Mouse (Mus musculus): ENCODE measurements around the gene Tmem161b. TPM values are rescaled to one million over a fixed set of nuclear protein-coding genes. Genes with fewer than 3 reads are reported as not detected.
"Not testable (repeated sequence)": the region's sequence is repeated elsewhere in the genome, so short reads cannot be mapped to it uniquely, and the experiment has no call there.

The Tmem161b gene
- 10 to 100 TPM in 1 of 2 experiments, 1 to 10 TPM in 1; 9.6 to 12.0 TPM for total RNA-seq (2021)
- long read RNA-seq, experiment 1, partial matches to known transcripts = 0 of 7 reads
- long read RNA-seq, experiment 1, other reads (novel, unspliced or antisense) = 2 of 7 reads
- long read RNA-seq, experiment 2, transcript Tmem161b-201 (12 exons, 2,857 nt) = major isoform, 10 of 12 reads
- long read RNA-seq, experiment 2, partial matches to known transcripts = 1 of 12 reads
- long read RNA-seq, experiment 2, other reads (novel, unspliced or antisense) = 1 of 12 reads

DNA sequence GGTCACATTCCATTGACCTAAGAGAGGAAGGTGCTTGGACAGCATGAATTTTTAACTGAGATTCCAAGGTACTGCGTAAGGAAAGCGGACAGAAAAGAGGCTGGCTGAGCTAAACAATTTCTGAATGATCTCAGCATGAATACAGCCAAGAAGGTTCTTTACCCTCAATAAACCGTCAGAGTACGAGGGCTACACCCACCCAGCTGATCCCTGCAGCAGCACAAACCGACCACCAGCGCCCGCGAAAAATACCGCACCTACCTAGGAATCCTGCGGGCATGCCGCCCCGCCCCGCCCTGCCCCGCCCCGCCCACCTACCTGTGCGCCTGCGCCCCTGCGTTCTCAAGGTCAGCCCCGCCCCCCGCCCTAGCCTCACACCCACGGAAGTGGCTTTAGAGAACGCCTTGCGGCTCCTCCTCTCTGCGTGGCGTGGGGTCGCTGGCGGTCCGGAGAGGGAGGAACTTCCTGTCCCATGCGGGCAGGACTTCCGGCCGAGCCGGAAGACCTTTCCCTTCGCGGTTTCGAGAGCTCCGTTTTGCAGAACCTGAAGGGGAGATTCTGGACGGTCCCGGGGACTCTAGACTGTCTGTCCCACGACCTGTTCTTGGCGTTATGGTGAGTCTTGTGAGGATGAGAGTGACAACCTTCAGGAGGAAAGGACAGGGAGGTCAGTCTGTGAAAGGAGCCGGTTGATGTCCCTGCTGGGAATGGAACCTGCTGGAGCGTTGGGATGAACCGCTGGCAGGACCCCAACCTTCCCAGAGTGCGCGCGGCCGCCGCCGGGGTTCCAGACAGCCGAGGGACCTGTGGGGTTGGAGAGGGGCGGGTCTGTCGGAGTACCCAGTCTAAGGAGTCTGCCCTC lies at the start of gene Tmem161b:
Gene Tmem161b (plus strand): TSS at position 477 of the 862 bp plus-strand sequence.
- peak; percentile 81 for DNase-seq

DNA sequence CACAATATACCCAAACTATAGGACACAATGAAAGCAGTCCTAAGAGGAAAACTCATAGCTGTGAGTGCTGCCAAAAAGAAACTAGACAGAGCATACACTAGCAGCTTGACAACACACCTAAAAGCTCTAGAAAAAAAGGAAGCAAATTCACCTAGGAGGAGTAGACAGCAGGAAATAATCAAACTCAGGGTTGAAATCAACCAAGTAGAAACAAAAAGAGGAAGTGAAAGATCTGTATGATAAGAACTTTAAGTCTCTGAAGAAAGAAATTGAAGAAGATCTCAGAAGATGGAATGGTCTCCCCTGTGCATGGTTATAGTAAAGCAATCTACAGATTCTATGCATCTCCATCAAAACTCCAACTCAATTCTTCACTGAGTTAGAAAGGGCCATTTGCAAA lies 36.3 kb upstream of the Tmem161b start:
- DNase-seq = not testable (repeated sequence)

DNA sequence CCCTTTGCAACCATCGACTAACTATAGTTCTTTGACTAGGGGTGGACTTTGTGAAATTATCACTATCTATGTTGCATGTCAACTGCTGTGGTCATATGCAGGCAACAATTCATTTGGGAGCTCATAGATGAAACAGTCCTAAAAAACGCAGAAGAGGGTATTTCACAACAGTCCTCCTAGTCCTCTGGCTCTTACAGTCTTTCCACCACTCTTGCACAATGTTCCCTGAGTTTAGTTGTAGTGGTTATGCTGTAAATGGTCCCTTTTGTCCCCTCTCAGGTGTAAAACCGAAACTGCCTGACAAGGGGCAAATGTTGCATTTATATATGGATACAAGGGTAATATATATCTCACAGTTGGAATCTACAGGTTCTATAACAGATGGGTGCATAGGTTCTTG lies 29.4 kb upstream of the Tmem161b start:
- DNase-seq = no peak

DNA sequence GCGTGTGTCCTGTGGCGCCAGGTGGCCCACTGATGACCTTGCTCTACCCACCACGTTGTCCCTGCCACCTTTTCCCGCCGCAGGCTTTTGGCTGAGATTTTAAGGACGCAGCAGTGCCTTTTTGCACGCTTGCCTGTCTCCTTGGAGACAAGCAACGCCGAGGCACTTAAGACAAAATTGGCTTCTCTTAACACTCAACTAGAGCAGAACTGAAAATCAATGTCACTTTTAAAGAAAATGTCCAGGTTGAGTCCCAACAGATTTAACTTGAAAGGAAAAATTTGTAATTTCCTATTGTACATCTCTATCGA lies 541 bp downstream of the Tmem161b start:
- no peak for DNase-seq

DNA sequence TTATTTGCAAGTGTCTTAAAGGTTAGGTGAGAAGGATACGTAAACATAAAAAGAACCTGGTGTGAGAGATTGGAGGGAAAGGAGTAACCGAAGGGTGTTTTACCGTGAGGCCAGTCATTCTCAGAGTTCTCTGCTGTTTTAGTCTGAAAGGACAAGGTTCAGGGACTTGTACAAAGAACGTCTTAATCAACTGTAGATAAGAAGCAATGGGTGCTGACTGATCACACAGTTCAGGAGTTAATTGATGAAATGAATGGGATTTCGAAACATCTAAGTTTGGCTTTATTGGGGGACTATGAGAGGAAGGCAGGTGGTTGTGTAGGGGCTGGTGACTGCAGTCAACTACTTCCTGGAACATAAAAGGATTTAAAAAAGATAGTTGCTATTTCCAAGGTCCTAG lies 922 bp downstream of the Tmem161b start:
- DNase-seq = no peak

DNA sequence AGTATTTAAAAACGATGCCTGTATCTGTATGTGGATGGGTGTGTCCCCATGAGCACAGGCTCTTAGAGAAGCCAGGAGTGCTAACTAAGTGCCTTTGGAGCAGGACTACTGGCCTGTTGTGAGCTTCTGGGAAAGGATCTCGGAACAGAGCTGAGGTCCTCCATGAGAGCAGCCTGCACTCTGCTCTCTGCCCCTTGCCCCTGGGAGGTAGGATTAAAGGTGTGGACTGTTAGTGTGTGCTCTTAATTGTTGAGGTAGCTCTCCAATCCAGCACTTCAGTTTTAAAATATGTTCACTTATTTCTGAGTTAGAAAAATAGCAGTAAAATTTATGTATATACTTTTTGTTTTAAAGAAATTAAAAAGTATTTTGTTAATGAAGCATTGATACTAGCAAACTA lies 11.9 kb downstream of the Tmem161b start:
- DNase-seq = no peak

DNA sequence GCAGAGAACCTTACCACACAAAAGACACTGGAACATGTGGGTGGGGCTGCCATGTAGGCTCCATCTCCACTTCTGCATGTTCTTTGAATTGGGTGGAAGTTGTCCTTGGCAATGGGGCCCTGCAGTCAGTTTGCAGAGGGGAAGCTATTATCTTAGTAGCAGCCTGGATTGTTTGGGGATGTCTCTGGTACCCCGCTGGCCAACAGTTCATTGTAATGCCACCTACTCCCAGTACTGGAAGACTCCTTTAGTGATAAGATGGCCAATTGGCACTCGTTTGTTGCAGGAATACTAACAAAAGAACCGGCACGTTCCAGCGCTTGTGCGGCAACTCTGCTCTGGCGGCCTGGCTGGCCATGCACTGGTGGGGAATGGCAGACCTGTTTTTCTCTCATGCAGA lies 14.7 kb downstream of the Tmem161b start:
- DNase-seq = no peak

DNA sequence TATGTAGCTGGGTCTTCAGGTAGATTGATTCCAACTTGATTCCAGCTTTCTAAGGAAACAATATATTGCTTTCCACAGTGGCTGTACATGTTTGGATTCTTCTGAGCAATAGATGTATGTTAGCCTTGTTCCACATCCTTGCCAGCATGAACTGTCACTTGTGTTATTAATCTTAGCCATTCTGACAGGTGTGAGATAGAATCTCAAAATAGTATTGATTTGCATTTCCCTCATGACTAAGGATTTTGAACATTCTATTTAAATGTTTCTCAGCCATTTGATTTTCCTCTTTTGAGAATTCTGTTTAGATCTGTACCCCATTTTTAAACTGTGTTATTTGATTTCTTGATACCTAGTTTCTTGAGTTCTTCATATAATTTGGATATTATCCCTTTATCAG lies 16.1 kb downstream of the Tmem161b start:
- DNase-seq = no peak

DNA sequence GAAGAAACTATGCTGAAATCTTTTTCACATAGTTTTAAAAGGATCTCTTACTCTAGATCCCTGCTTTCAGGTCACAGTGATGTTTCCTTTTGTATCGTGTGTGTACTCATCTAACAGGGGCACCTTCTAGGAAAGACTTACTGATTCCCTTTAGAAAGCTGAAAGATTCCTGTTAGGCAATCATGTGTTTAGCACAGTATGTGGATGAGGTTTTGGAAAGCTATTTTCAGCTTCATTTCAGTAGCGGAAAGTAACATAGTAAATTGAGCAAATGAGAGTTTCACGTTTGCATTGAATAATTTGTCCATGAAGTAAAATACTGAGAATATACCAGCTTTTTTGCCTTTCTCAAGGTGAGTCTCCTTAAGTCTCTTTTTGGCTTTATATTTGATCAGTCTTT lies 26.0 kb downstream of the Tmem161b start:
- DNase-seq = no peak

DNA sequence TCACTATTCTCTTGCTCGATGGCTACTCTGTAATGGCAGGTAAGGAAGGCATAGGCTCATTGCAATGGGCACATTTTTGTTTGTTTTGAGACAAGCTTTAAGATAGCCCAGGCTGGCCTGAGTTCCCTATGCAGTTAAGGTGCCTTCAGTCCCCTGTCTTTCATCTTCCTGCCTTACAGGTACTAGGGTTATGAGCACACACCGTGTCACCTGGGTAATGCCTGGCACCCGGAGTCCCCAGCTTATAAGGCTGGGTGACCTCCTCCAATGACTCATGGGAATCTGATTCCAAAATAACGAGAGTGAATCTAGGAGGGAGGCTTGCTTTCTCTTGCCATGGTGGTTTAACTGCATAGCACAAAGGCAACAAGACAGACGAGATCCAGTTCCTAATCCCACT lies 29.2 kb downstream of the Tmem161b start:
- no peak for DNase-seq

DNA sequence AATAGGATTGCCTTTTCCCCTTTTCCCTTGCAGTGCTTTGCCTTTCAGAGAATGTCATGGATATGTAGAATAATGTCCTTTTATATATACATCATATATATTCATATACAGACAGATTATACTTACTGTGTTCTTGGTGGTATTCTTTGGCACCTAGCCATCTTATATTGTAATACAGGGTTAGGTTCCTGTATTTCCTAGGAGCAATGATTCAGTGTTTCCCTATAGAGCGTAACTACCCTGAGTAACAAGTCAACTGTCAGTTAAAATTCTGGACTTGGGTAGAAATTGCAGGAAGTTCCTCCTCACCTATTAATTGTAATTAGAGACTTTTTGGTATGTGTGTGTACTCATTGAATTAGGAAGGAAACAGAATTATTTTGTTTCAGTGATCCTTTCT lies 33.0 kb downstream of the Tmem161b start:
- DNase-seq = no peak

DNA sequence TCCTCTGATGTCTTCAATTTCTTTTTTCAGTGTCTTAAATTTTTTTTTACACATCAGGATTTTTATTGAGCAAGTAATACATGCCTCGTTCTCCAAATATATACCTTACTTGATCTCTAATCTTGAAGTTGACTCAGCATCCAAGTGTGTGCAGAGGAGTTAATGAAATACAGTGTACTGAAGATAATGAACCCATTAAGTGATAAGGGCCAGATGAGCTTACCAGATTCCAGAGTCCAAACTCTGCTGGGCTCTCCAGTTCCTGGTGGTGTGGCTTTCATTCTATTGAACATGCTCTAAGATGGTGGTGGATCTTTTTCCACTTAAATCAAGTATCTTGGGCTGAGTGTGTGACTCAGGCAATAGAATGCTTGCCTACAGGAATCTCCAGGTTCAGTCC lies 42.3 kb downstream of the Tmem161b start:
- DNase-seq = not testable (repeated sequence)

DNA sequence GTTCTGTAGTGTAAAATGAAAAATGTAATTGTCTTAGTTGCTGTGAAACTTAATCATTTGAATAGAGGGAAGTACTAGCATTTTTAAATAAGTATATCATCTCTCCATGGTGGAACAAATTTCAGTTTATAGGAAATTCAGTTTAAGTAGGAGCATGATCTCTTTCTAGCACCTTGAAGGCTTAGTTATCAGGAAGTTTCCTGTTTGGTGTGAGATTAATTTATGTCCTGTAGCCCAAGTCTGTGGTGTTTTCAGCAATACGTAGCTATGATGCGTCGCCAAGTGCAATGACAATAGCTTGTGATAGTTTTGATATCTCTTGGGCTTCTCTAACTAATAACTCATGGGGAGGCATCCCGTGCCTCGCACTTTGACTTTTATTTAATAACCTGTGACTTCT lies 54.1 kb downstream of the Tmem161b start:
- DNase-seq = no peak

DNA sequence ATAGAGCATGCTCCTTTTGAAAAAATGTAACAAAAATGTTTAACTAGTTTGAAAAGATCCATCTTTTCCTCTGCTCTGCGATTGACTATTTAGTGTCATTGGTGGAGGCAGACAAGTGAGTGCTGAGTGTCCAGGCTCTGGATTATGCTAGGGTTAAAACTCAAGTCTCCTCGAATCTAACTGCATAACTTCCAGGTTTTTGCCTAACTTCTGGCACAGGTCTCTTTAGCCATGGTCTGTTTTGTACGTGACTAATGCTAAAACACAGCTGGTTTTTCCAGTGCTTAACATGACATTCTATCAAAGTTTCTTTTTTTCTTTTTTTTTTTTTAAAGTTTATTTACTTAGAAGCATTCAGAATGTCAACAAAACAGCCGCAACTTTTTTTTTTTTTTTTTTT lies 58.3 kb downstream of the Tmem161b start:
- no peak for DNase-seq

DNA sequence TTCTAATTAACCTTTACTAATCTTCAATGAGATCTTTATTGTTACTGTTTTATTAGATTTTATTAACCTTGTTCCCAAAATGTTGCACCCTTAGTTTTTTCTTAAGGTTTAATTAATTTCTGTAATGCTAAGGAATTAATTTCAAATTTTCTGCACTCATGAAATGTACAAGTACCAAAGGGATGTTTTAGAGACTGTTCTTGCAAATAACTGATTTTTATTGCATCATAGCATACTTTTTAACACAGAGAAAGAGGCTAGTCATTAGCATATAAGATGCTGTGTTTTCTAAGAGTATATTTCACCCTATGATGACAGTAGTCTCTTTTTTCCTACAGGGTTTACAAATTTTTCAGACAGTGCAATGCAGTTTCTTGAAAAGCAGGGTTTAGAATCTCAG lies 60.9 kb downstream of the Tmem161b start:
- no peak for DNase-seq

DNA sequence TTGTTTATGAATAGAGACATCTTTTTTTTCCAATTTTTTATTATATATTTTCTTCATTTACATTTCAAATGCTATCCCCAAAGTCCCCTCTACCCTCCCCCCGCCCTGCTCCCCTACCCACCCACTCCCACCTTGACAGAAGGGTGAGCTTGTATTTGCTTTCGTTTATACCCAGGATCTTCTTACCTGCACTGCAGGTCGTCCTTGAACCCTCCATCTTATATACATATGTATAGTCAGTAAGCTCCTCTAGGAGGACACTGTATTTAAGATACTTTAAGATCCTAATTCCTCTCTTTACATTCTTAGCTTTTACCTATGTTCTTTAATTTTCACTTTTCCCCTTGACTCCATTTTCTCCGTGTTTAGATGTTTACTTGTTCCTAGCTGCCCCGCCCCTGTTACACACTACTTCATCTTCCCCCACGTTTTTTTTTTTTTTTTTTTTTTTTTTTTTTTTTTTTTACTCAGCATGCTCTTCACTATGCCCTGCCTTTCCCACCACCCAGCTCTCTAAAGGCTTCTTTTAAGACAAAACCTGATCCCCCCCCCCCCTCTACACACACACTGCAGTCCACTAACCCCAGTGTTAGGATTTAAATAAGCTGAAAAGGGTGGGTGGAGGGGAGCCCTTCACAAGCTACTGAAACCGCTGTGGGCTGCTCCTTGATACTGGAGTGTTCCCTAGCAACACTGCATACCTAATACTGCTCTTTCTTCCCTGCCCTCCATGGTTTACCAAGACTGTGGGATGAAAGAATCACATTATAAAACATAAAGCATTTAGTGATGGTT lies 62.9 kb downstream of the Tmem161b start:
- DNase-seq = no peak

DNA sequence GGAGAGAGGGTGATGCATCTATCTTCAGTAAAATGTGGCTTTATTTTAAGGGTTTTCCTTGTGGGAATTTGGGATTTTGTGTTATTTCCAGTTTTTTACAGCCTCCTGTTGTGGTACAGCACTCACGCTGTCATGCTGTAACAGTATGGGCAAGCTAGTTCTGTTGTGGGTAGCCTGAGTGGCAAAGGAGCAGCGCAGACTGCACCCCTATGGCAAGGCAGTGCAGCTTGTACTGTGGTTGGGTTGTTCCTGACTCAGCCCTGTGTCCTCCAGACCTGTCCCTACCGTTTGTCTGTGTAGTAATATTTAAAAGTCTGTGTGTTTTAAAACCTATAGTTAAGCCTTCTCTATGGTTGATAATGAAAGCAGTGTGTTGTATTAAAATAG lies 63.5 kb downstream of the Tmem161b start:
- no peak for DNase-seq

DNA sequence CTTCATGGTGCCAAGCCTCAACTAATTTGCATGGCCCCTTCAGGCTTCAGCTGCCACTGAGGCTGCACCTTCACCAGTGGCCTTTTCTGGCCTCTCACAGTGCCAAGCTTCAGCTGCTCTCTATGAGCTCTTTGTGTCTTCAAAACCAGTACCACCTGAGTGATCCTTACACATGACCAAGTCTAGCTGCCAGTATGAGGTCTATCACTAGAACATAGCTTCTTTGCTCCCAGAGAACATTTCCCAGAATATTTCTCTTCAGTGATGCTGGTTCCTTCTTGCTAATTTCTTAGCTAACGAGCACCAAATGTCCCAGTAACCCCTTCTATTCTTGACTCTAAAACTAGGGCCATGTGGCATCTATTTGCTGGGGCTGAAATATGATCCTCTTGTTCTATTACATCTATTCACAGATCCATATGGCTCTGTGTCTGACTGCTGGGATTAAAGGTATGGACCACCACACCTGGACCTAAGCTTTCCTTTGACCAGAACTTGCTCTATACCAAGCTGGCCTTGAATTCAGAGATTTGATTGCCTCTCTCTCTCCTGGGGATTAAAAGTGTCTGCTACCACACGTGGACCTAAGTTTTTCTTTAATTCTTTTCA lies 77.5 kb downstream of the Tmem161b start:
- DNase-seq = no peak

DNA sequence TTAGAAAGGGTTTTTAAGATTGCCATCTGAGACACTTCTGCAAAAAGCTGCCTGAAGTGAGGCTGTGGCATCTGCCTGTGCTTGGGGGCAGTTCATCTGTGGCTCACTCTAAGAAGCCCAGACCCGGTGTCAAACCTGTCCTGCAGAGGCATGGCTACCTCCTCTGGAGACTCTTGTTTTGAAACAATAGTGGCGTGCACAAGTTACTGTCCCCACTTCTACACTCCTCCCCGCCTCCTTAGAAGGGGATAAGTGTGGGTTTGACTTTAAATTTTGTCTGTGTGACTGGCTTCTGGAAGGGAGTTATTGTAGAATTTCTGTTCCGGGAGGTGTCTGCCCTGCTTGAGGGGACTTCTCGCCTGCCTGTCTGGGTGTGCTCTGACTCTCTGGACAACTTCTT lies 121.2 kb downstream of the Tmem161b start:
- no peak for DNase-seq

DNA sequence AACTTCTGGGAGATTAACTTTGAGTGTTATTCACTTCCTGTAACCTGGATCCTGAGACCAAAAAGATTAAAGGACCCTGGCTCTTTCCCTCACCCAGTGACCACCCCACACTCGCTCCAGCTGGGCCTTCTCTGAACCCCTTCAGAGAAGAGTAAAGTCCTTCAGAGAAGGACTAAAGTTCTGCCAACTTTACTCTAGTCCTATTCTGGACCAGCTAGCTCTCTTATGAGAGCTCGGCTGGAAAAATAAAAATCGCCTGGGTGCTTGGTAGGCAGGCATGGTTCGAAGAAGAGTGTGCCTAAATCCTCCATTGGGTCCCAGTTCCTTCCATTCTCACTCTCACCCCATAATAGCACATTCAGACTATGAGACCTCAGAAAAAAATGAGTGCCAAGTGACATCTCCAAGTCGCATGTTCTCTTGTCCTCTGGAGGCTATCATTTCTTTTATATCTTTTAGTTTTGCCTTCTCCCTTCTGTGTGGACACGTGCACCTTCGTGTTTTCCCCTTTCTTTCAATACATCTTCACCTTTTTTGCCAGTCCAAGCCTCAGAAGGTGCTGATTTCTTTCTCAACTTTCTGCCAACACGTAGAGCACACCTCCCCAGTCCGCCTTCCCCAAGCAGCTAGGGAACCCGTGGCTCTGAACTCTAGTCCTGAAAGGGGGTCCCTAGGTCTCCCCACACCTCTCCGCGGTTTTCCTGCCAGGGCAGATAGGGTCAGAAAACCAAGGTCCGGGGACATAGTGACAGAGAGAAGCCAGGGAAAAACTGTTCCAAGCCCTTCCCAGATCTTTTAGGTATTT lies 121.8 kb downstream of the Tmem161b start:
- DNase-seq = no peak

DNA sequence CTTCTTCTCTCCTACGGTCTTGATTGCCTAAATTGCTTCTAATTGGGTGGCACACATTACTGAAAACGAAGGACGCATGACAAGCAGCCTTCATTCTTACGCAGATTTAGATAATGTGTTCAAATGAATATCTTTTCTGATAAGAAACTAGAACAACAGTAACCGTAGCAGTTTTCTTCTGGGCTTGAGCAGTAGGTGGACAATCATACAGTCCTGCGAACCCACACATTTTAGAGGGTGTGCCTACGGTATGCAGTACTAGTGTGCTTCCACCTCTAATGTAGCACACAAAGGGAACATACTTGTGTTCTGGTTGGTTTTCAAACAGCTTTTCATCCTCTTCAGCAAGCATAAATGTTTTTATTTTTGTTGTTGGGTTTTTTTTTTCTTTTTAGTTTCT lies 122.6 kb downstream of the Tmem161b start:
- no peak for DNase-seq

DNA sequence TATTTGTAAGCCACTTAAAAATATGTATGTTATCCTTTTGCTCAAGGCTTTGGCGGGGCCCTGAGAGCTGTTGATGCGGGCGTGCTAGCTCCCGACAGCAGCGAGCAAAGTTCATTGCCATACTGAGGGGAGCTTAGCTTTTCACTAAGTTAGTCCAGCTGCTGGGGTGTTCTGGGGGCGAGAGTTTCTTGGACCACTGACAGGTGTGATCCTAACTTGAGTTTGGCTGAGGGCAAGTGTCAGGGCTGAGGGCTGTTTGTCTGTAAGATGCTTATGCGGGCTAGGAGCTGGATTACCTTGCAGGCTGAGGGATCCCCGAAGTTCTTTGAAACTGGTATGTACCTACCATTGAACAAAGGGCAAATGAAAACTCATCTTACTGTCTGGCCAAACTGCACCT lies 123.0 kb downstream of the Tmem161b start:
- DNase-seq = no peak
